Mouse (Mus musculus): Measurements from ENCODE around the gene Aipl1. TPM values are rescaled to one million over a fixed set of nuclear protein-coding genes. Genes with fewer than 3 reads are reported as not detected.
A peak's percentile ranks its signal among the peaks of the same experiment; 100 is the strongest.

The Aipl1 gene
- polyA plus RNA-seq, 1 experiment = 0.30 TPM

DNA sequence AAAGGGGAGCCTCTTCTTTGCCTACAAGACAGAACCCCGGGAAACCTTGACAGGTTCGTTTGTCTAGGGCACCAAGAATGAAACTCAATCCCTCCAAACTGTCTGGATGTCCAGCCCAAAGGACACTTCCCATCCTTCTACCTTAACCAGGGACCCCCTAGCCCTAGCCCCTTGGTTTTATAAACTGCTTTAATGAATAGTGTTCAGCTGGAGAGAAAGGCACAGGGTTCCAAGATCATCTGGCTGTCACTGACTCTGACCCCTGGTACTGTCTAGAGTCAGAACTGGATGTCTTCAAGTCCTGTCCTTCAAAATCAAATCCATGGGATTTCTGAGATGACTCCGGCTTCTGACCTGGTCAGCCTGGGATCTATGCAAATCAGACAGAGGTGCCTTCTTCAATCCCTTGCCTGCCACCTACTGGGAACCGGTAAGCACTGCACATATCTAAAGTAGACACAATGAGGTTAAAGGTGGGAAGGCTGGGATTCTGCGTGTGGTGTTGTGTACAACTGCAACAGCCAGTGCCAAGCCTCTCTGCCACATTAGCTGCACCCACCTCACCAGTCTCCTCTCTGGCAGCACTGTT lies 13.0 kb downstream of the Aipl1 start:
- Histone ChIP-seq H3K4me3 (ENCODE audit: insufficient read depth, low read length) (no peak overlapping the region), H3K4me1 (ENCODE audit: control insufficient read depth, insufficient read depth, low read length) (no peaks in the 10 kb centered on the region), H3K27ac (ENCODE audit: insufficient read depth, low read length) (no peak overlapping the region)
- no peak for TF ChIP-seq POLR2A (IDR thresholded peaks at IDR 0.05; ENCODE audit: low read depth, low read length)
- TF ChIP-seq CTCF (IDR thresholded peaks at IDR 0.05; ENCODE audit: borderline replicate concordance, insufficient read depth, low read length) = peak; percentile 48; the same call in 1 of the 2 replicates

DNA sequence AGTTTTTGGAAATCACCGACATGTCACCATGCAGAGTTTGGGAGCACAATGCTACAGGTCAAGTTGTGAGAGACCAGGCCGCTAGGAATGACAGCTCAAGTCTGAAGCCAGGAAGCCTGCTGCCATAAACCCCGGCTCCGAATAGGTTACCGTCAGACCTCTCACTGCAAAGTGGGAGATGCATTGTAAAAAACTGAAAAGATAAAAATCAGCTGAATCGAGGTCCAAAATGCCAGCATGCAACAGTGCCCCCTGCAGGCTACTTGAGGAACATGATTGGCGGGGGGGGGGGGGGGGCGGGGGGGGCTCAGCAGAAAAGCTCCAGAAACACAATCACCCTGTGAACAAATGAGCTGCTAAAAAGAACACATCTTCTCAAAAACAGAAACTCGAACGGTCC lies 13.7 kb downstream of the Aipl1 start:
- no peak overlapping the region for H3K27ac ChIP-seq (ENCODE audit: insufficient read depth, low read length)
- TF ChIP-seq POLR2A (IDR thresholded peaks at IDR 0.05; ENCODE audit: low read depth, low read length) (no peak), CTCF (IDR thresholded peaks at IDR 0.05; ENCODE audit: borderline replicate concordance, insufficient read depth, low read length) (peak; percentile 25; the same call in 1 of the 2 replicates)
- no peaks in the 10 kb centered on the region for H3K4me1 ChIP-seq (ENCODE audit: control insufficient read depth, insufficient read depth, low read length)
- H3K4me3 ChIP-seq (ENCODE audit: insufficient read depth, low read length) = no peak overlapping the region

DNA sequence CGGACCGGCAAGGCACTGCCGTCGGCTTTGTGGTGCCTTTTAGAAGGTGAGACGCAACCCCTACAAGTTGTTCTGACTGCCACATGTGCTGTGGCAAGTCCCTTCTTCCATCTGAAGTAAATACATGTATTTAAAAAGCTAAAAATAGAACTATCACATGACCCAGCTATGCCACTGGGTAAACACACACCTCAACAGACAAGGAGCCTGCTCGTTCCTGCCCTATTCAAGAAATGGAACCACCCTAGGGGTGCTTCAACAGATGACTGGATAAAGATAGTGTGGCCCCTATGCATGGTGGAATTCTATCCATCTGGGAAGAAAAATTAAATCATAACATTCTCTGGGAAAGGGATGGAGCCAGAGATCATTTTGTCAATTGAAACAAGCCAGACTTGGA lies 14.5 kb downstream of the Aipl1 start:
- no peaks in the 10 kb centered on the region for H3K4me1 ChIP-seq (ENCODE audit: control insufficient read depth, insufficient read depth, low read length)
- no peak overlapping the region for H3K27ac ChIP-seq (ENCODE audit: insufficient read depth, low read length)
- no peak for TF ChIP-seq POLR2A (IDR thresholded peaks at IDR 0.05; ENCODE audit: low read depth, low read length)
- no peak for TF ChIP-seq CTCF (IDR thresholded peaks at IDR 0.05; ENCODE audit: borderline replicate concordance, insufficient read depth, low read length)
- H3K4me3 ChIP-seq (ENCODE audit: insufficient read depth, low read length) = no peak overlapping the region

GRCm38 (mm10) chr11:72021015-72021414 lies 16.3 kb downstream of the Aipl1 start:
- H3K27ac ChIP-seq (ENCODE audit: insufficient read depth, low read length) = no peak overlapping the region
- no peaks in the 10 kb centered on the region for H3K4me1 ChIP-seq (ENCODE audit: control insufficient read depth, insufficient read depth, low read length)
- TF ChIP-seq CTCF (IDR thresholded peaks at IDR 0.05; ENCODE audit: borderline replicate concordance, insufficient read depth, low read length) (no peak), POLR2A (IDR thresholded peaks at IDR 0.05; ENCODE audit: low read depth, low read length) (no peak)
- H3K4me3 ChIP-seq (ENCODE audit: insufficient read depth, low read length) = no peak overlapping the region

- TF ChIP-seq CTCF (IDR thresholded peaks at IDR 0.05; ENCODE audit: borderline replicate concordance, insufficient read depth, low read length) (no peak), POLR2A (IDR thresholded peaks at IDR 0.05; ENCODE audit: low read depth, low read length) (no peak)
- no peak overlapping the region for H3K27ac ChIP-seq (ENCODE audit: insufficient read depth, low read length)
- H3K4me1 ChIP-seq (ENCODE audit: control insufficient read depth, insufficient read depth, low read length) = no peaks in the 10 kb centered on the region
- no peak overlapping the region for H3K4me3 ChIP-seq (ENCODE audit: insufficient read depth, low read length)
These were observed 20.1 kb downstream of the Aipl1 start for GRCm38 (mm10) chr11:72017253-72017601.

GRCm38 (mm10) chr11:72016518-72017252 lies 20.6 kb downstream of the Aipl1 start:
- no peak overlapping the region for H3K4me3 ChIP-seq (ENCODE audit: insufficient read depth, low read length)

GRCm38 (mm10) chr11:72014674-72015073 lies 22.6 kb downstream of the Aipl1 start:
- H3K4me3 ChIP-seq (ENCODE audit: insufficient read depth, low read length) = no peak overlapping the region
- H3K4me1 ChIP-seq (ENCODE audit: control insufficient read depth, insufficient read depth, low read length) = no peaks in the 10 kb centered on the region; the same call in 1 of the 2 replicates
- TF ChIP-seq POLR2A (IDR thresholded peaks at IDR 0.05; ENCODE audit: low read depth, low read length) = no peak
- no peak for TF ChIP-seq CTCF (IDR thresholded peaks at IDR 0.05; ENCODE audit: borderline replicate concordance, insufficient read depth, low read length)
- H3K27ac ChIP-seq (ENCODE audit: insufficient read depth, low read length) = no peak overlapping the region

More at GRCm38 (mm10) chr11:72016518-72017252, 20.6 kb downstream of the Aipl1 start:
- Histone ChIP-seq H3K27ac (ENCODE audit: insufficient read depth, low read length) (no peak overlapping the region), H3K4me1 (ENCODE audit: control insufficient read depth, insufficient read depth, low read length) (no peaks in the 10 kb centered on the region)
- TF ChIP-seq CTCF (IDR thresholded peaks at IDR 0.05; ENCODE audit: borderline replicate concordance, insufficient read depth, low read length) = no peak
- no peak for TF ChIP-seq POLR2A (IDR thresholded peaks at IDR 0.05; ENCODE audit: low read depth, low read length)

DNA sequence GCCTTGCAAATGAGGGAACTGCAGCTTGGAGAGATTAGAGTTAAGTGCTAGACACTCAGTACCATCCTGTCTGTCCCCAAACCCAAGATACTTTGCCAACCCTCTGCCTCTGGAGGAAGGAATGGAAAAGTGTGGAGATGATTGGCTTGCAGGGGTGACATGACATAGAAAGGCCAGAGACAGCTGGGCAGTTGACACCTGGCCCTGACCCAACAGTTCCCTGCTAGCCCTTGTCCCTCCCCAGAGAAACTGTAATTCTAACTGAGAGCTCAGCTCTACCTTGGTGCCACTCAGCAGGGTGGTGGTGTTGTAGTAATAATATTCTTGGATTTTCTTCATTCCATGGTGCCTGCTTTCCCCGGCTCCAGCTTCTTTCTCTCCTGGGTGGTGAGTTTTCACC lies 25.4 kb downstream of the Aipl1 start:
- H3K4me3 ChIP-seq (ENCODE audit: insufficient read depth, low read length) = no peak overlapping the region
- no peak overlapping the region for H3K27ac ChIP-seq (ENCODE audit: insufficient read depth, low read length)
- no peak for TF ChIP-seq POLR2A (IDR thresholded peaks at IDR 0.05; ENCODE audit: low read depth, low read length)
- TF ChIP-seq CTCF (IDR thresholded peaks at IDR 0.05; ENCODE audit: borderline replicate concordance, insufficient read depth, low read length) = no peak
- H3K4me1 ChIP-seq (ENCODE audit: control insufficient read depth, insufficient read depth, low read length) = no peaks in the 10 kb centered on the region; the same call in 1 of the 2 replicates

DNA sequence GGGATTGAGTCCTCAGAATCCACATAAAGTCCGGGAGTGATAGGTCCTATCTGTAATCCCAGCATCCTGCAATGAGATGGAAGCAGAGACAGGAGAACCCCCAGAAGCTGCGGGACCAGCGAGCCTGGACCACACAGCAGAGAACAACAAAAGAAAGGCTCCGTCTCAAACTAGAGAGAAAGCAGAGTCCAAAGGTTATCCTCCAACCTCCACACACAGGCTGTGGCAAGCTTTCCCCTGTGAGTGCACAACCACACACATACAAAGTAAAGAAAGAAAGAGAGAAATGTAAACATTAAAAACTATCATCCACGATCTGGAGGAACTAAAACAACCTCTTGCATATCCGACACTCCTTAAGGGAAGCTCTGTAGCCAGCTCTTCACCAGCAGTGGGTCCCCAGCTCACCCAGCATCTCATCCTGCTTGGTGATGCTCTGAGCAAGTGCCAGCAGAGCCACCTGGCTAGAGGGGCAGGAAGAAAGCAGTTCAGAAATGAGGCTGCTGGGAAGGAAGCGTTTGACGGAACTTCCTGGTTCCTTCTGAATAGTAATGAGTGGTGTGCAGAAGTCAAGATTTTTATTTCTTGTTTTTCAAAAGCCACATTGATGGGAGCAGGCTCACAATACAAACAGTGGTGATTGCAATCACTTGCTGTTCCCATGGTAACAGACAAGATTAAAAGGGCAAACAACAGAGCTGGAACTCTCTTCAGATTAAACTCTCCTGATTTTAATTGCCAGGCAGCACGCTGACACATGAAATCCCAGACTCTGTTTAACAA lies 26.2 kb downstream of the Aipl1 start:
- TF ChIP-seq POLR2A (IDR thresholded peaks at IDR 0.05; ENCODE audit: low read depth, low read length) (no peak), CTCF (IDR thresholded peaks at IDR 0.05; ENCODE audit: borderline replicate concordance, insufficient read depth, low read length) (no peak)
- Histone ChIP-seq H3K4me3 (ENCODE audit: insufficient read depth, low read length) (no peak overlapping the region), H3K27ac (ENCODE audit: insufficient read depth, low read length) (no peak overlapping the region), H3K4me1 (ENCODE audit: control insufficient read depth, insufficient read depth, low read length) (no peaks in the 10 kb centered on the region; the same call in 1 of the 2 replicates)
